In genomic region chr15:98956000-98956399, GRCm38 (mm10) we compare ENCODE assay signal across 18 mouse cellular contexts. TPM values are rescaled to one million over a fixed set of nuclear protein-coding genes. Genes with fewer than 3 reads are reported as not detected.
DNase-seq lines count a peak whose midpoint lies in the region; ATAC-seq lines count a peak whose summit lies in the region.
"Had no signal": no experiment of that assay in that cellular context is flagged by ENCODE, and none has a peak within 500 bp of the region (broad histone marks: within the 10 kb centered on the region; RNA-seq: fewer than 3 reads in every experiment).

No protein-coding gene starts in this region.

- no peak overlapping the region for H3K9ac ChIP-seq in forebrain, embryonic 12.5 days
- H3K9ac ChIP-seq in hindbrain, embryonic 13.5 days, result peak overlapping the region; percentile 92
- peak overlapping the region; percentile 100 for H3K9ac ChIP-seq in midbrain, embryonic 14.5 days (replicated peaks; ENCODE audit: low read length)
- no peak overlapping the region for H3K9ac ChIP-seq in kidney, embryonic 15.5 days
- H3K9ac ChIP-seq: heart, embryonic 15.5 days; liver, embryonic 12.5 days; lung, embryonic 15.5 days had no signal

- H3K27ac ChIP-seq in forebrain, embryonic 12.5 days, result peak overlapping the region; percentile 100
- peak overlapping the region; percentile 99 for H3K27ac ChIP-seq in hindbrain, embryonic 13.5 days
- H3K27ac ChIP-seq in midbrain, embryonic 14.5 days (replicated peaks; ENCODE audit: low read depth, low read length), result peak overlapping the region; percentile 100
- no peak overlapping the region for H3K27ac ChIP-seq in kidney, embryonic 15.5 days
- H3K27ac ChIP-seq: heart, embryonic 15.5 days; liver, embryonic 12.5 days; lung, embryonic 15.5 days had no signal

- H3K9me3 ChIP-seq in forebrain, embryonic 12.5 days, result no peaks in the 10 kb centered on the region
- H3K9me3 ChIP-seq in hindbrain, embryonic 13.5 days, result no peaks in the 10 kb centered on the region
- H3K9me3 ChIP-seq in midbrain, embryonic 14.5 days (ENCODE audit: control insufficient read depth, low read length), result no peaks in the 10 kb centered on the region
- H3K9me3 ChIP-seq in kidney, embryonic 15.5 days (replicated peaks), result no peaks in the 10 kb centered on the region
- H3K9me3 ChIP-seq: heart, embryonic 15.5 days; liver, embryonic 12.5 days; lung, embryonic 15.5 days; megakaryocyte, embryonic 14.5 days had no signal

- H3K4me1 ChIP-seq in forebrain, embryonic 12.5 days, result peaks cover 25% of the 10 kb centered on the region
- peaks cover 5% of the 10 kb centered on the region for H3K4me1 ChIP-seq in hindbrain, embryonic 13.5 days (replicated peaks)
- H3K4me1 ChIP-seq in midbrain, embryonic 14.5 days (ENCODE audit: control insufficient read depth, insufficient read depth, low read length), result peaks cover 14% of the 10 kb centered on the region
- H3K4me1 ChIP-seq in kidney, embryonic 15.5 days, result peaks cover 18% of the 10 kb centered on the region

- H3K4me3 ChIP-seq in forebrain, embryonic 12.5 days (replicated peaks), result no peak overlapping the region
- H3K4me3 ChIP-seq in hindbrain, embryonic 13.5 days, result peak overlapping the region; percentile 81; the same call in 1 of the 2 replicates
- peak overlapping the region; percentile 93; the same call in 1 of the 2 replicates for H3K4me3 ChIP-seq in midbrain, embryonic 14.5 days (replicated peaks; ENCODE audit: low read depth, low read length)
- H3K4me3 ChIP-seq in kidney, embryonic 15.5 days (replicated peaks), result no peak overlapping the region
- H3K4me3 ChIP-seq: heart, embryonic 15.5 days; liver, embryonic 12.5 days; lung, embryonic 15.5 days; megakaryocyte, embryonic 14.5 days had no signal

- no peaks in the 10 kb centered on the region for H3K27me3 ChIP-seq in forebrain, embryonic 12.5 days
- H3K27me3 ChIP-seq in hindbrain, embryonic 13.5 days, result no peaks in the 10 kb centered on the region
- H3K27me3 ChIP-seq in midbrain, embryonic 14.5 days (ENCODE audit: control insufficient read depth, insufficient read depth, low read length), result no peaks in the 10 kb centered on the region
- no peaks in the 10 kb centered on the region for H3K27me3 ChIP-seq in kidney, embryonic 15.5 days
- H3K27me3 ChIP-seq: heart, embryonic 15.5 days; lung, embryonic 15.5 days; megakaryocyte, embryonic 14.5 days had no signal

- 62% methylated on average over 4 of the region's 4 CpGs for WGBS in forebrain, embryonic 12.5 days
- WGBS in hindbrain, embryonic 13.5 days, result 59% methylated on average over 4 of the region's 4 CpGs
- 45% methylated on average over 4 of the region's 4 CpGs for WGBS in midbrain, embryonic 14.5 days
- 86% methylated on average over 4 of the region's 4 CpGs for WGBS in kidney, embryonic 15.5 days

- peak; percentile 71 for DNase-seq in A20 (ENCODE audit: low read depth, low spot score)
- DNase-seq in midbrain, embryonic 14.5 days, result peak; percentile 61
- DNase-seq in lung, postnatal 4 days, result no peak
- no peak for DNase-seq in spleen, postnatal 36 days (ENCODE audit: low spot score in 2 of 2)
- DNase-seq in cerebellum, postnatal 10 days, result no peak
- DNase-seq: B cell, adult 2 months; cerebellum, adult 11-12 months; kidney, adult 9 months; left cerebral cortex, postnatal 4 days; right cerebral cortex, postnatal 4 days; thymus, adult 2 months had no signal

- ATAC-seq in forebrain, embryonic 12.5 days (ENCODE audit: low FRiP score), result no peak
- ATAC-seq in hindbrain, embryonic 13.5 days (ENCODE audit: low FRiP score), result no peak
- no peak for ATAC-seq in midbrain, embryonic 14.5 days (ENCODE audit: low FRiP score, low TSS enrichment)
- no peak for ATAC-seq in kidney, embryonic 15.5 days (replicated peaks; ENCODE audit: low FRiP score)
- ATAC-seq: liver, embryonic 12.5 days had no signal

- no peak overlapping the region for H3K4me2 ChIP-seq in forebrain, embryonic 12.5 days
- H3K4me2 ChIP-seq in hindbrain, embryonic 13.5 days, result peak overlapping the region; percentile 80
- H3K4me2 ChIP-seq in midbrain, embryonic 14.5 days (ENCODE audit: low read length), result peak overlapping the region; percentile 91
- H3K4me2 ChIP-seq in kidney, embryonic 15.5 days, result no peak overlapping the region
- H3K4me2 ChIP-seq: heart, embryonic 15.5 days; liver, embryonic 12.5 days; lung, embryonic 15.5 days had no signal

- peaks cover 6% of the 10 kb centered on the region for H3K36me3 ChIP-seq in forebrain, embryonic 12.5 days (replicated peaks)
- H3K36me3 ChIP-seq in hindbrain, embryonic 13.5 days, result peaks cover 2% of the 10 kb centered on the region
- H3K36me3 ChIP-seq in midbrain, embryonic 14.5 days (ENCODE audit: control insufficient read depth, insufficient read depth, low read length), result peaks cover 2% of the 10 kb centered on the region
- H3K36me3 ChIP-seq in kidney, embryonic 15.5 days, result peaks cover 2% of the 10 kb centered on the region
- H3K36me3 ChIP-seq: heart, embryonic 15.5 days had no signal

RNA-seq across cellular contexts. Expression of gene Tuba1a, which starts 2.5 kb away (rescaled TPM):
- 7,386 and 7,785 TPM in 2 replicates for polyA plus RNA-seq in forebrain, embryonic 12.5 days (2016; fragmentation: Nextera tagmentation; extraction: Ambion mirVana)
- polyA plus RNA-seq in hindbrain, embryonic 13.5 days (2015; fragmentation: Nextera tagmentation; extraction: Ambion mirVana), result 15,152 and 15,804 TPM in 2 replicates
- polyA plus RNA-seq in midbrain, embryonic 14.5 days (2014; fragmentation: Nextera tagmentation; extraction: Ambion mirVana), result 17,220 and 18,751 TPM in 2 replicates
- 854 and 1,029 TPM in 2 replicates for polyA plus RNA-seq in kidney, embryonic 15.5 days (2015; fragmentation: Nextera tagmentation; extraction: Ambion mirVana)

RNA-seq across cellular contexts. Expression of gene Gm49450, which starts 2.6 kb away (rescaled TPM):
- polyA plus RNA-seq in forebrain, embryonic 12.5 days (2016; fragmentation: Nextera tagmentation; extraction: Ambion mirVana), result not detected in 2 replicates
- polyA plus RNA-seq in hindbrain, embryonic 13.5 days (2015; fragmentation: Nextera tagmentation; extraction: Ambion mirVana), result not detected in 2 replicates
- not detected in 2 replicates for polyA plus RNA-seq in midbrain, embryonic 14.5 days (2014; fragmentation: Nextera tagmentation; extraction: Ambion mirVana)
- not detected in 2 replicates for polyA plus RNA-seq in kidney, embryonic 15.5 days (2015; fragmentation: Nextera tagmentation; extraction: Ambion mirVana)
- polyA plus RNA-seq: heart, embryonic 15.5 days; liver, embryonic 12.5 days; lung, embryonic 15.5 days had no signal

RNA-seq across cellular contexts. Expression of gene Tuba1b, which starts 21.6 kb away (rescaled TPM):
- polyA plus RNA-seq in forebrain, embryonic 12.5 days (2016; fragmentation: Nextera tagmentation; extraction: Ambion mirVana), result 1,790 and 1,867 TPM in 2 replicates
- 1,016 and 1,054 TPM in 2 replicates for polyA plus RNA-seq in hindbrain, embryonic 13.5 days (2015; fragmentation: Nextera tagmentation; extraction: Ambion mirVana)
- polyA plus RNA-seq in midbrain, embryonic 14.5 days (2014; fragmentation: Nextera tagmentation; extraction: Ambion mirVana), result 1,095 and 1,120 TPM in 2 replicates
- 1,698 and 1,797 TPM in 2 replicates for polyA plus RNA-seq in kidney, embryonic 15.5 days (2015; fragmentation: Nextera tagmentation; extraction: Ambion mirVana)

RNA-seq across cellular contexts. Expression of gene Lmbr1l, which starts 38.0 kb away (rescaled TPM):
- polyA plus RNA-seq in forebrain, embryonic 12.5 days (2016; fragmentation: Nextera tagmentation; extraction: Ambion mirVana), result 30.6 and 41.5 TPM in 2 replicates
- 37.7 and 38.3 TPM in 2 replicates for polyA plus RNA-seq in hindbrain, embryonic 13.5 days (2015; fragmentation: Nextera tagmentation; extraction: Ambion mirVana)
- 11.2 and 19.4 TPM in 2 replicates for polyA plus RNA-seq in midbrain, embryonic 14.5 days (2014; fragmentation: Nextera tagmentation; extraction: Ambion mirVana)
- polyA plus RNA-seq in kidney, embryonic 15.5 days (2015; fragmentation: Nextera tagmentation; extraction: Ambion mirVana), result 16.4 and 17.6 TPM in 2 replicates

RNA-seq across cellular contexts. Expression of gene Dhh, which starts 57.7 kb away (rescaled TPM):
- 0.45 and 0.51 TPM in 2 replicates for polyA plus RNA-seq in forebrain, embryonic 12.5 days (2016; fragmentation: Nextera tagmentation; extraction: Ambion mirVana)
- polyA plus RNA-seq in hindbrain, embryonic 13.5 days (2015; fragmentation: Nextera tagmentation; extraction: Ambion mirVana), result 1.7 and 2.2 TPM in 2 replicates
- polyA plus RNA-seq in midbrain, embryonic 14.5 days (2014; fragmentation: Nextera tagmentation; extraction: Ambion mirVana), result 0.36 and 0.57 TPM in 2 replicates
- polyA plus RNA-seq in kidney, embryonic 15.5 days (2015; fragmentation: Nextera tagmentation; extraction: Ambion mirVana), result 1.4 and 2.0 TPM in 2 replicates

Comparison
In these comparisons a context has a peak if more than half of its experiments do, and no peak if none do; other contexts are left out.
1. DNase-seq: peak in A20 (single experiment) and midbrain, embryonic 14.5 days (single experiment); none in lung, postnatal 4 days (0 of 2), spleen, postnatal 36 days (0 of 2) and cerebellum, postnatal 10 days (0 of 2).
2. H3K4me2 ChIP-seq: peak in hindbrain, embryonic 13.5 days (single experiment) and midbrain, embryonic 14.5 days (single experiment); none in forebrain, embryonic 12.5 days (single experiment) and kidney, embryonic 15.5 days (single experiment).
3. H3K4me3 ChIP-seq: peak in hindbrain, embryonic 13.5 days (single experiment) and midbrain, embryonic 14.5 days (single experiment); none in forebrain, embryonic 12.5 days (single experiment) and kidney, embryonic 15.5 days (single experiment).
4. H3K9ac ChIP-seq: peak in hindbrain, embryonic 13.5 days (single experiment) and midbrain, embryonic 14.5 days (single experiment); none in forebrain, embryonic 12.5 days (single experiment) and kidney, embryonic 15.5 days (single experiment).